Comparison of ENCODE assay signal across 21 mouse cellular contexts in the genomic region with DNA sequence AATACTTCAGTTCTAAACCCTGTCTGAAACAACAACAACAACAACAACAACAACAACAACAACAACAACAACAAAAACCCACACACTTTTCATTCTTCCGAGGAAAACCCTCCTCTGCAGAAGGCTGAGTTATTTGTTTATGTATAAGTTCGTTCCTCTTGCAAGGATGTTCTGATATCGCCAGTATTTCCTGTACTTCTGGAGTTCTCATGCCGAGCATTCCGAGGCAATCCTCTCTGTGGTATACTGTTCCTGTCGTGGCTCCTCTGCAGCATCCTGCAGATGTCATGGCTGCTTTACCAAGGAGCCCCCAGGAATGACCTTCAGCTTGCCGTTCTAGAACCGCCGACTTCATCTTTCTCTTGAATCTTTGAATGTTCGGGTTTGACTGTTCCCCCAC.
DNase-seq lines count a peak whose midpoint lies in the region; ATAC-seq and TF ChIP-seq lines count a peak whose summit lies in the region.
"Had no signal": no experiment of that assay in that cellular context is flagged by ENCODE, and none has a peak within 500 bp of the region (broad histone marks: within the 10 kb centered on the region; RNA-seq: fewer than 3 reads in every experiment).

No protein-coding gene starts in this region.

- no peak overlapping the region for H3K4me3 ChIP-seq in heart, embryonic 14.5 days (ENCODE audit: control insufficient read depth in 1 of 2, insufficient read depth in 1 of 2, low read depth in 1 of 2, low read length in 2 of 2)
- no peak overlapping the region for H3K4me3 ChIP-seq in hindbrain, postnatal 0 days (ENCODE audit: low read length)
- H3K4me3 ChIP-seq in hindbrain, embryonic 10.5 days = no peak overlapping the region
- no peak overlapping the region for H3K4me3 ChIP-seq in lung, embryonic 16.5 days (ENCODE audit: low read length)
- H3K4me3 ChIP-seq: embryonic facial prominence, embryonic 15.5 days; gastrocnemius, adult 2 months; left cerebral cortex, adult 2 months; lung, embryonic 15.5 days; megakaryocyte, embryonic 14.5 days; neural tube, embryonic 12.5 days had no signal

- no peaks in the 10 kb centered on the region for H3K9me3 ChIP-seq in heart, embryonic 14.5 days (ENCODE audit: control insufficient read depth, low read length)
- H3K9me3 ChIP-seq in hindbrain, postnatal 0 days (ENCODE audit: low read length) = no peaks in the 10 kb centered on the region
- no peaks in the 10 kb centered on the region for H3K9me3 ChIP-seq in hindbrain, embryonic 10.5 days
- no peaks in the 10 kb centered on the region for H3K9me3 ChIP-seq in lung, embryonic 16.5 days (ENCODE audit: control insufficient read depth, low read length)
- H3K9me3 ChIP-seq: embryonic facial prominence, embryonic 15.5 days; lung, embryonic 15.5 days; megakaryocyte, embryonic 14.5 days; neural tube, embryonic 12.5 days had no signal

- H3K27me3 ChIP-seq in heart, embryonic 14.5 days (ENCODE audit: control insufficient read depth, insufficient read depth, low read length) = no peaks in the 10 kb centered on the region
- no peaks in the 10 kb centered on the region for H3K27me3 ChIP-seq in hindbrain, postnatal 0 days (ENCODE audit: insufficient read depth, low read length)
- H3K27me3 ChIP-seq in hindbrain, embryonic 10.5 days (ENCODE audit: insufficient read depth, poor library complexity, severe bottlenecking) = no peaks in the 10 kb centered on the region
- H3K27me3 ChIP-seq in lung, embryonic 16.5 days (ENCODE audit: control insufficient read depth, insufficient read depth, low read depth, low read length) = no peaks in the 10 kb centered on the region
- H3K27me3 ChIP-seq: embryonic facial prominence, embryonic 15.5 days; lung, embryonic 15.5 days; megakaryocyte, embryonic 14.5 days; neural tube, embryonic 12.5 days had no signal

- H3K4me1 ChIP-seq in heart, embryonic 14.5 days (ENCODE audit: control insufficient read depth in 2 of 2, insufficient read depth in 2 of 2, low read length in 2 of 2) = peaks cover 15 to 39% of the 10 kb centered on the region in 2 experiments
- H3K4me1 ChIP-seq in hindbrain, postnatal 0 days (ENCODE audit: insufficient read depth, low read length) = no peaks in the 10 kb centered on the region
- 0 out of 2 replicates have a peak, but pooled peaks cover 5% of the 10 kb centered on the region for H3K4me1 ChIP-seq in hindbrain, embryonic 10.5 days (replicated peaks)
- peaks cover 11% of the 10 kb centered on the region for H3K4me1 ChIP-seq in lung, embryonic 16.5 days (replicated peaks; ENCODE audit: control insufficient read depth, insufficient read depth, low read length)
- H3K4me1 ChIP-seq: embryonic facial prominence, embryonic 15.5 days; neural tube, embryonic 12.5 days had no signal

- H3K4me2 ChIP-seq in heart, embryonic 14.5 days (ENCODE audit: low read length) = no peak overlapping the region
- no peak overlapping the region for H3K4me2 ChIP-seq in hindbrain, postnatal 0 days (ENCODE audit: low read depth, low read length)
- no peak overlapping the region for H3K4me2 ChIP-seq in lung, embryonic 16.5 days (ENCODE audit: low read depth, low read length)
- H3K4me2 ChIP-seq: embryonic facial prominence, embryonic 15.5 days; lung, embryonic 15.5 days; neural tube, embryonic 12.5 days had no signal

- no peak for DNase-seq in heart, adult 8-10 months (ENCODE audit: low spot score)
- DNase-seq in hindbrain, postnatal 0 days (ENCODE audit: low spot score) = no peak
- DNase-seq in hindbrain, embryonic 10.5 days (ENCODE audit: low spot score) = no peak
- DNase-seq in lung, postnatal 10 days = no peak
- DNase-seq in urinary bladder, adult 18-20 months (ENCODE audit: low spot score in 2 of 2) = no peak
- DNase-seq: adrenal gland, postnatal 25 days; cerebellum, adult 8-10 months; cerebellum, postnatal 36 days; gastrocnemius, adult 2 months; kidney, adult 18-20 months; right cerebral cortex, postnatal 14 days; spleen, adult 18-20 months had no signal

- peak overlapping the region; percentile 14 to 35; a peak in 2 of 4 replicates for H3K27ac ChIP-seq in heart, embryonic 14.5 days (replicated peaks in 1 of 2; ENCODE audit: control insufficient read depth in 1 of 2, insufficient read depth in 1 of 2, low read depth in 2 of 2, low read length in 2 of 2)
- H3K27ac ChIP-seq in hindbrain, postnatal 0 days = peak overlapping the region; percentile 36; the same call in 1 of the 2 replicates
- no peak overlapping the region; the same call in 1 of the 2 replicates for H3K27ac ChIP-seq in hindbrain, embryonic 10.5 days
- H3K27ac ChIP-seq in lung, embryonic 16.5 days (ENCODE audit: low read length) = no peak overlapping the region
- H3K27ac ChIP-seq: embryonic facial prominence, embryonic 15.5 days; gastrocnemius, adult 2 months; kidney, postnatal 0 days; left cerebral cortex, adult 2 months; lung, embryonic 15.5 days; neural tube, embryonic 12.5 days had no signal

- H3K36me3 ChIP-seq in heart, embryonic 14.5 days (ENCODE audit: control insufficient read depth, insufficient read depth, low read length) = peaks cover 4% of the 10 kb centered on the region
- H3K36me3 ChIP-seq in hindbrain, postnatal 0 days (ENCODE audit: insufficient read depth, low read length) = no peaks in the 10 kb centered on the region
- H3K36me3 ChIP-seq in hindbrain, embryonic 10.5 days = no peaks in the 10 kb centered on the region
- H3K36me3 ChIP-seq in lung, embryonic 16.5 days (ENCODE audit: control insufficient read depth, insufficient read depth, low read length) = no peaks in the 10 kb centered on the region
- H3K36me3 ChIP-seq: lung, embryonic 15.5 days; neural tube, embryonic 12.5 days had no signal

- no peak overlapping the region for H3K9ac ChIP-seq in heart, embryonic 14.5 days (ENCODE audit: low read length)
- no peak overlapping the region for H3K9ac ChIP-seq in hindbrain, postnatal 0 days (replicated peaks; ENCODE audit: low read length)
- H3K9ac ChIP-seq in lung, embryonic 16.5 days (ENCODE audit: low read length) = no peak overlapping the region
- H3K9ac ChIP-seq: embryonic facial prominence, embryonic 15.5 days; lung, embryonic 15.5 days; neural tube, embryonic 12.5 days had no signal

- WGBS in heart, embryonic 14.5 days = 48% methylated on average over 10 of the region's 10 CpGs
- 70% methylated on average over 10 of the region's 10 CpGs for WGBS in hindbrain, postnatal 0 days
- 79% methylated on average over 10 of the region's 10 CpGs for WGBS in hindbrain, embryonic 10.5 days
- 48% methylated on average over 10 of the region's 10 CpGs for whole genome bisulfite sequencing in lung, embryonic 16.5 days

- ATAC-seq in heart, embryonic 14.5 days (ENCODE audit: insufficient number of reproducible peaks, insufficient read depth, low FRiP score, low read depth) = no peak
- no peak for ATAC-seq in hindbrain, postnatal 0 days
- ATAC-seq in lung, embryonic 16.5 days (ENCODE audit: low read depth) = peak; percentile 59; the same call in 1 of the 2 replicates
- ATAC-seq: forebrain, embryonic 14.5 days had no signal

- no peak for TF ChIP-seq CTCF in hindbrain, postnatal 0 days (IDR thresholded peaks at IDR 0.05; ENCODE audit: low read depth)

Comparison
In these comparisons a context has a peak if more than half of its experiments do, and no peak if none do; other contexts are left out.
1. H3K27ac ChIP-seq: peak in heart, embryonic 14.5 days (2 of 2) and hindbrain, postnatal 0 days (single experiment); none in hindbrain, embryonic 10.5 days (single experiment) and lung, embryonic 16.5 days (single experiment).